Mouse (Mus musculus): ENCODE measurements around the gene Krtap5-5. TPM values are rescaled to one million over a fixed set of nuclear protein-coding genes. Genes with fewer than 3 reads are reported as not detected.

Krtap5-5 gene
- not detected for total RNA-seq (2023)

GRCm38 (mm10) chr7:142229871-142230270 lies at the start of gene Krtap5-5:
Gene Krtap5-5 (minus strand): TSS chr7:142229971.

GRCm38 (mm10) chr7:142274263-142274662 lies 44.5 kb upstream of the Krtap5-5 start, which contains the start of gene Gm4559:
Gene Gm4559 (minus strand): TSS chr7:142274363.

GRCm38 (mm10) chr7:142258254-142258653 lies 28.5 kb upstream of the Krtap5-5 start, which contains the start of gene Gm2431:
Gene Gm2431 (minus strand): TSS chr7:142258354.

GRCm38 (mm10) chr7:142240978-142241377 lies 11.2 kb upstream of the Krtap5-5 start, which contains the start of gene Gm40460:
Gene Gm40460 (minus strand): TSS chr7:142241078.

GRCm38 (mm10) chr7:142211559-142211958 lies 18.2 kb downstream of the Krtap5-5 start, which contains the start of gene Gm7579:
Gene Gm7579 (plus strand): TSS chr7:142211859.

GRCm38 (mm10) chr7:142201064-142201463 lies 28.7 kb downstream of the Krtap5-5 start, which contains the start of gene Krtap5-3:
Gene Krtap5-3 (plus strand): TSS chr7:142201364.

GRCm38 (mm10) chr7:142190289-142190688 lies 39.5 kb downstream of the Krtap5-5 start, which contains the start of gene Gm10153:
Gene Gm10153 (minus strand): TSS chr7:142190389.

Other genes starting within 250 kb of the Krtap5-5 start
- 10 to 100 TPM; 26.4 to 33.0 TPM for gene Mob2, start 168.9 kb downstream of the Krtap5-5 start, total RNA-seq (2023)
- 1 to 10 TPM; 1.2 to 1.9 TPM for gene Dusp8, start 134.1 kb downstream of the Krtap5-5 start, total RNA-seq (2023)
- not detected for gene Gm45618, start 109.2 kb downstream of the Krtap5-5 start, total RNA-seq (2023)
- gene Gm39115, start 93.9 kb downstream of the Krtap5-5 start, total RNA-seq (2023), result not detected
- not detected for gene Gm45337, start 85.4 kb downstream of the Krtap5-5 start, total RNA-seq (2023)
- gene Gm29735, start 72.9 kb downstream of the Krtap5-5 start, total RNA-seq (2023), result not detected
- not detected for gene Gm4553, start 64.2 kb downstream of the Krtap5-5 start, total RNA-seq (2023)
- gene Krtap5-2, start 54.0 kb downstream of the Krtap5-5 start, total RNA-seq (2023), result not detected
- not detected for gene Gm10153, start 39.6 kb downstream of the Krtap5-5 start, total RNA-seq (2023)
- gene Krtap5-3, start 28.6 kb downstream of the Krtap5-5 start, total RNA-seq (2023), result not detected
- gene Gm7579, start 18.1 kb downstream of the Krtap5-5 start, total RNA-seq (2023), result not detected
- gene Gm40460, start 11.1 kb upstream of the Krtap5-5 start, total RNA-seq (2023), result not detected
- gene Gm2431, start 28.4 kb upstream of the Krtap5-5 start, total RNA-seq (2023), result not detected
- gene Gm4559, start 44.4 kb upstream of the Krtap5-5 start, total RNA-seq (2023), result not detected
- not detected for gene Krtap5-1, start 67.1 kb upstream of the Krtap5-5 start, total RNA-seq (2023)
- gene Krtap5-4, start 73.6 kb upstream of the Krtap5-5 start, total RNA-seq (2023), result not detected
- 10 to 100 TPM; 14.0 to 19.7 TPM for gene Ifitm10, start 143.8 kb upstream of the Krtap5-5 start, total RNA-seq (2023)
- gene Gm49369, start 152.7 kb upstream of the Krtap5-5 start, total RNA-seq (2023), result 1 to 10 TPM in 1 of 2 experiments, not detected in 1; 3.4 TPM
- gene Ctsd, start 158.1 kb upstream of the Krtap5-5 start, total RNA-seq (2023), result 100 to 1,000 TPM; 803 to 876 TPM
- 1 to 10 TPM; 3.9 to 4.9 TPM for gene Syt8, start 204.9 kb upstream of the Krtap5-5 start, total RNA-seq (2023)
- 1 to 10 TPM; 6.5 to 8.8 TPM for gene Tnni2, start 211.8 kb upstream of the Krtap5-5 start, total RNA-seq (2023)
- 1,000 to 10,000 TPM; 1,439 to 1,614 TPM for gene Lsp1, start 230.8 kb upstream of the Krtap5-5 start, total RNA-seq (2023)

Measured in neutrophil, adult 59 days (primary cell).